Mouse (Mus musculus) lung, embryonic 14.5 days (tissue): ENCODE results near the gene Cavin2. TPM values are rescaled to one million over a fixed set of nuclear protein-coding genes. Genes with fewer than 3 reads are reported as not detected.

Experiments
- ATAC-seq: fragments of 200-750 bp; cut with Nextera tagmentation; 2 replicates; pipeline ENCODE4 v1.8.0; 2017; ENCODE audit warnings: mild to moderate bottlenecking, moderate TSS enrichment, moderate library complexity; ENCODE audit not compliant: insufficient read depth
- DNase-seq: peaks from one replicate; pipeline ENCODE4 v3.0.0-alpha.2; 2015
- H3K27ac ChIP-seq: fragments of 300-500 bp; sonication (generic); 2 replicates; pipeline ENCODE4 v1.5.1; 2014; ENCODE audit warnings: low read depth, mild to moderate bottlenecking, moderate library complexity
- H3K27me3 ChIP-seq: fragments of 300-500 bp; sonication (generic); 2 replicates; pipeline ENCODE4 v1.6.1; 2014; ENCODE audit warnings: low read length, control low read depth; ENCODE audit not compliant: insufficient read depth
- H3K36me3 ChIP-seq: fragments of 300-500 bp; sonication (generic); 2 replicates; pipeline ENCODE4 v1.6.1; 2014; ENCODE audit warnings: control low read depth; ENCODE audit not compliant: insufficient read depth
- H3K4me1 ChIP-seq: fragments of 300-500 bp; sonication (generic); 2 replicates; pipeline ENCODE4 v1.6.1; 2014; ENCODE audit warnings: antibody characterized with exemption, control low read depth; ENCODE audit not compliant: insufficient read depth
- H3K4me2 ChIP-seq: fragments of 300-500 bp; sonication (generic); 2 replicates; pipeline ENCODE4 v1.6.1; 2014; ENCODE audit warnings: mild to moderate bottlenecking
- H3K4me3 ChIP-seq: fragments of 300-500 bp; sonication (generic); 2 replicates; pipeline ENCODE4 v1.5.1; 2014; ENCODE audit warnings: low read depth, low read length
- H3K9ac ChIP-seq: fragments of 300-500 bp; sonication (generic); 2 replicates; pipeline ENCODE4 v1.6.1; 2014
- H3K9me3 ChIP-seq: fragments of 300-500 bp; sonication (generic); 2 replicates; pipeline ENCODE4 v1.6.1; 2016; ENCODE audit warnings: low read depth, low read length, control low read depth
- CTCF ChIP-seq: IDR thresholded peaks from 2 replicates; pipeline ENCODE4 v1.5.1; 2016; ENCODE audit warnings: antibody characterized with exemption, low read depth
- WGBS: fragments of 180-500 bp; shearing (Covaris S2); extraction: QIAGEN DNeasy Blood & Tissue Kit; methylation state at CpG from one replicate; pipeline ENCODE4 v1.1.7; 2014; 5-methylcytosine and 5-hydroxymethylcytosine counted together
- polyA plus RNA-seq: library from polyadenylated mRNA; unstranded; fragments of >200 nt; fragmentation: Nextera tagmentation; extraction: Ambion mirVana; gene quantifications from 2 replicates; pipeline ENCODE4 v1.2.1, GENCODE M21; 2014

The Cavin2 gene
- polyA plus RNA-seq, 1 experiment from 2014 or later = 116 TPM

DNA sequence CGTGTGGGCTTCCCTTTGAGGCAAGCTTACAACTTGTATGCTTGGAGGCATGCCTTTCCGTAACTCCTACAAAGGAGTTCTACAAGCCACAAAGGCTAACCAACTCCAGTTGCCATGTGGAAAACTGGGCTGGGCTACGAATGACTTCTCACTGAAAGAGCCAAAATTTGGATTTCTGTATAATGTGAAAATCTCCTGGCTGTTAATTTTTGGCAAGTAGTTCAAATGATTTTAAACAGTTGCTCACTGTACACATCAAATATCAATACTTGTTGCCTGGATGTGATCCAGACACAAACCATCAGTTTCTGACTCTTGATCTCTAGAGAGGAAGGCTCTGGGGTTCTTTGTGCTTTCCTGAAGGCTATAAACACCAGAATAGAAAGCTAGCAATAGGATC, 18.1 kb downstream of the Cavin2 start:
- Histone ChIP-seq H3K4me2 (no peak overlapping the region), H3K4me3 (no peak overlapping the region), H3K27ac (no peak overlapping the region), H3K4me1 (no peaks in the 10 kb centered on the region), H3K9me3 (no peaks in the 10 kb centered on the region), H3K36me3 (no peaks in the 10 kb centered on the region; the same call in 1 of the 2 replicates), H3K27me3 (no peaks in the 10 kb centered on the region), H3K9ac (no peak overlapping the region)
- ATAC-seq = no peak
- WGBS = 73% methylated on average over 3 of the region's 3 CpGs
- no peak for TF ChIP-seq CTCF
- peak; percentile 50 for DNase-seq

DNA sequence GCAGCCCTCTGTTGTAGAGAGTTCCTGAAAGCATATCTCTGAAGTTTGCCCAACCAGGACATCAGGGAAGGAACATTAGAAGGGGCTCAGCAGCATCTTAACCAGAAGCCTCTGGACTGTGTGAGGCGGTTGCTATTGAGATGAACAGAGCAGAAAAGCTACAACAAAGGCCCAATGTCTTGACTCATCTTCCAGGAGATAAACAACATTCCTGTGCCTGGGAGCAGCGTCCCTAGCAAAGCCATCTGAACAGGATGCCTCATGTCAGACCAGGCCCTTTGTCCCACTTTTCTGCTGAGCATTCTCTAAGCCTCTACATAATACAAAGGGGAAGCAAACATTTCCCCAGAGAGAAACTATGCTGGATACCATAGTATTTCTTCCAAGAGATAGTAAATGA, 26.6 kb downstream of the Cavin2 start:
- Histone ChIP-seq H3K4me3 (no peak overlapping the region), H3K9ac (no peak overlapping the region), H3K4me2 (no peak overlapping the region), H3K36me3 (no peaks in the 10 kb centered on the region), H3K4me1 (no peaks in the 10 kb centered on the region), H3K9me3 (no peaks in the 10 kb centered on the region), H3K27me3 (no peaks in the 10 kb centered on the region), H3K27ac (no peak overlapping the region)
- no peak for TF ChIP-seq CTCF
- 41% methylated on average over 2 of the region's 2 CpGs for WGBS
- ATAC-seq (no peak), DNase-seq (no peak)

DNA sequence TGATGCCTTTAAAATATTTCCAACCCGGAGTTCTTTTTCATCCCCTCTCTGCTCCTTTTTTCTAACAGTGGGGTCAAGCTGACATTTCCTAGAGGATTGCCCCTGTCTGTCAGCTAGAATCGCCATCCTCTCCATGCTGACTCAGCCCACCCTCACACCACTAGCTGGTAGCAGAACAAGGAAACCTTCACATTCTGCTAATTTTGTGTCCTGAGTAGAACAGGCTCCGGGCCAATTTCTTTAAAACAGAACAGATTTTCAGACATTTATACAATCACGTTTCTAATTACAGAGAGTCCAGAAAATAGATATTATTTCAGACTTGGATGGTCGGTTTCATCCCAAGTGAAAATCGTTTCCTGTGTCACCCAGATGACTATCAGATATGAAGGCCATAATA, 34.6 kb downstream of the Cavin2 start:
- Histone ChIP-seq H3K36me3 (no peaks in the 10 kb centered on the region), H3K27ac (no peak overlapping the region), H3K4me3 (no peak overlapping the region), H3K9ac (no peak overlapping the region), H3K9me3 (no peaks in the 10 kb centered on the region), H3K4me2 (no peak overlapping the region), H3K27me3 (no peaks in the 10 kb centered on the region), H3K4me1 (no peaks in the 10 kb centered on the region)
- DNase-seq (no peak), ATAC-seq (no peak)
- WGBS = 69% methylated on average over 6 of the region's 6 CpGs
- no peak for TF ChIP-seq CTCF

DNA sequence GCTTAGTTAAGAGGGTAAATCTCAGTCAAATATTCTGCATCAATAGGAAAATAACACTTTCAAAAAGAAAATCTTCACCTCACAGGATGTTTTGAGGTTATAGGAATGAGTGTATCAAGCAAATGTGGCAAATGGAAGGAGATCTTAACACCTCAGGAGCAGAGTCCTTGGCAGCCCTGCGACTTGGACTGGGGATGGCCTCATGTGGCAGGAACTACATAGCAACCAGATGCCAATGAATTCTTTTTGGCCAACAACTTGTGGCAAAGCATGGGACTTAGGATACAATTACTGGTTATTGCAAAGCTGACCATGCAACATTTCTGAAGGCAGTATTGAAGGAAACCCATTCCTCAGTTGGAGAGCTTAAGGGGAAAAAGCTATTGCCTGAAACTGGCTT, 39.6 kb downstream of the Cavin2 start:
- Histone ChIP-seq H3K9ac (no peak overlapping the region), H3K9me3 (no peaks in the 10 kb centered on the region), H3K4me2 (no peak overlapping the region), H3K27ac (no peak overlapping the region), H3K4me3 (no peak overlapping the region), H3K4me1 (no peaks in the 10 kb centered on the region), H3K36me3 (no peaks in the 10 kb centered on the region), H3K27me3 (no peaks in the 10 kb centered on the region)
- ATAC-seq = no peak
- no peak for DNase-seq
- 80% methylated on average over 1 of the region's 1 CpGs for WGBS
- no peak for TF ChIP-seq CTCF

DNA sequence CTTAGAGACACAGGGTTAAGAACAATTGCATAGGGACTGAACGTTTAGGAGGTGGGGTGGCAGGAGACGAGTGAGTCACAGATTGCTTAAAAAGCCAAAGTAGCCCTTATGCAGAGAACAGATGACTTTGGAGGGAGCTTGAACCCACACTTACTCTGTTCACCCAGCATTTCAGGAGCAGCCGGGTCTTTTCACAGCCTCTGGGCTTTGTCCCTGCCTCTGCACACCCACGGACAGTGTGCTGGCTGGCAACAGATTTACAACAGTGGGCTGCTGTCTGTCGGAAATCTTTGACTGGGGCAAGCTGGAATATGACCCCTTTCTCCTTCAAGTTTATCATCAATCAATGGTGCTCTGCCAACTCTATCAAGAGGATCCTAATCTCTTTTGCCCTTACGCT, 44.1 kb downstream of the Cavin2 start:
- DNase-seq (peak; percentile 63), ATAC-seq (peak; percentile 57; the same call in 1 of the 2 replicates)
- no peaks in the 10 kb centered on the region for H3K4me1 ChIP-seq
- H3K27ac ChIP-seq = no peak overlapping the region
- H3K36me3 ChIP-seq = no peaks in the 10 kb centered on the region
- no peak overlapping the region for H3K4me3 ChIP-seq
- WGBS = 18% methylated on average over 6 of the region's 6 CpGs
- H3K4me2 ChIP-seq = peak overlapping the region; percentile 70
- TF ChIP-seq CTCF = no peak
- H3K9me3 ChIP-seq = no peaks in the 10 kb centered on the region
- no peaks in the 10 kb centered on the region for H3K27me3 ChIP-seq
- no peak overlapping the region for H3K9ac ChIP-seq

DNA sequence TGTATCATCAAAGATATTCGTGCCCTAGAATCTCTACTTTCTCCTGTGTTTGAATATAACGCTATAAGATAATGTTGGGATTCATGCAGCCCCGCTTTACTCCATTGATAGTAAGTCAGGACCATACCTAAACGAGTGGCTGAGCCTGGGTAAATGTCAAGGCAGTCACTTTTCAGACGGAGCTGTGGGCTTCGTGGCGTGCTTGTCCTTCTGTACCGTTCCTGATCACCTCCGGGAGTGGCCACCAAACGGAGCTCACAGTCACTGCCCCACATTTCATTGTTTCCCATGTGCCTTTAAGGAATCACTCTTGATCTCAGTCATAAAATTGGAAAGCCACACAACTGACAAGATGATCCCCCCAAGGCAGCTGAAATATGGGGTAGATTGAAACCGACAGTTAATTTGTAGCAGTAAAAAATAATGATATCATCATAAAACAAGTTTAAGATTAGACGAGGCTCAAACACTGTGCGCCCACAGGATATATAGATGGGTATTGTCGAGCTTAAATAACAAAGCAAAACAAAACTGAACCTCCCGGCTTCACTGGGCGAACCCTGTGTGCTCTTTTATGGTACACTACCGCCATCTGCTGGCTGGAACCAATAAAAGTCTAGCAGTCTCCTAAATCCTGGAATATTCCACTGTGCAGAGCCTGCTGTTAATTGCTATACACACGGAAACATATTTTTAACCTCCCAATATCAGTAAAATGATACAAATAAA, 44.8 kb downstream of the Cavin2 start:
- DNase-seq (peak; percentile 98), ATAC-seq (peak; percentile 92)
- Histone ChIP-seq H3K36me3 (no peaks in the 10 kb centered on the region), H3K27ac (peak overlapping the region; percentile 48; the same call in 1 of the 2 replicates), H3K4me1 (no peaks in the 10 kb centered on the region), H3K9ac (peak overlapping the region; percentile 45), H3K4me2 (peak overlapping the region; percentile 70), H3K27me3 (no peaks in the 10 kb centered on the region), H3K4me3 (peak overlapping the region; percentile 36), H3K9me3 (no peaks in the 10 kb centered on the region)
- 5% methylated on average over 18 of the region's 18 CpGs for WGBS
- TF ChIP-seq CTCF = peak; percentile 84

- H3K4me2 ChIP-seq = peak overlapping the region; percentile 70; the same call in 1 of the 2 replicates
Measured at GRCm38 (mm10) chr1:51334289-51334688, 45.4 kb downstream of the Cavin2 start.

More at GRCm38 (mm10) chr1:51334289-51334688, 45.4 kb downstream of the Cavin2 start:
- no peak overlapping the region for H3K27ac ChIP-seq
- TF ChIP-seq CTCF = no peak
- H3K27me3 ChIP-seq = no peaks in the 10 kb centered on the region
- ATAC-seq (peak; percentile 59), DNase-seq (peak; percentile 32)
- no peaks in the 10 kb centered on the region for H3K36me3 ChIP-seq
- no peaks in the 10 kb centered on the region for H3K4me1 ChIP-seq
- H3K9me3 ChIP-seq = no peaks in the 10 kb centered on the region
- 24% methylated on average over 6 of the region's 6 CpGs for WGBS
- H3K4me3 ChIP-seq = no peak overlapping the region
- no peak overlapping the region for H3K9ac ChIP-seq
